Mouse (Mus musculus) stomach, postnatal 0 days (tissue): ENCODE measurements around the gene Ocel1.

Source experiments
- CTCF ChIP-seq: IDR thresholded peaks from 2 replicates; pipeline ENCODE4 v1.5.1; 2016; ENCODE audit warnings: antibody characterized with exemption, low read depth, mild to moderate bottlenecking, moderate library complexity
- EP300 ChIP-seq: optimal IDR thresholded peaks from 2 replicates; pipeline ENCODE3; 2016; ENCODE audit warnings: antibody characterized with exemption

DNA sequence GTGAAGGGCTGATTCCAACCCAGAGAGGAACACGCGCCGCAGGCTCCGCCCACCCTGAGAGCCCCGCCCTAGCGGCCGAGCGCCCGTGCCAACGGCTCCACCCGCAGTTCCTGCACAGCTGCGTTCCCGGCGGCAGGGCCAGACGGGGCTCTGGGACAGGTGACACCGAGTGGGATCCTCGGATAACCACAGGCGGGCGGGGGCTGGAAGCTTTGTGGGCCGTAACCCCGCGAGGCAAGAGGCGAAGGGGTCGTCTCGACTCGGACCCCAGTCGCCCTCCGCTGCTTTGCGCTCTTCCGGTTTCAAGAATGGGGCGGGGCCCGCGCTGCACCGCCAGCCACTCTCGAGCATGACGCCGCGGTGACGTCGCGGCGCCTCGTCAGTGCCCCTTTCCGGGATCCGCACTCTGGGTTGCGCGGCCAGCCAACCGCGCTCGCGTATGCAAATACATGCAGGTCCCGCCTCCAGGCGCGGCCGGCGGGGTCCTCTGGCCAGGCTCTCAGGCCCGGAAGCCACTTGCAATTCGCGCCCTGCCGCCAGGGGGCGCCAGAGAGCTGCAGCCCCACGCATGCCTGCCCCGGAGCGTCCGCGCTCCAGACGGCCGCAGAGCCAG is at the start of gene Ocel1:
- peak; percentile 97 for TF ChIP-seq CTCF
- TF ChIP-seq EP300, result peak; percentile 55
